Mouse (Mus musculus) hindbrain, postnatal 0 days (tissue): Measurements from ENCODE around the gene Fbxl12. TPM values are rescaled to one million over a fixed set of nuclear protein-coding genes. Genes with fewer than 3 reads are reported as not detected.

Source experiments
- ATAC-seq: fragments of 200-750 bp; cut with Nextera tagmentation; 2 replicates; pipeline ENCODE4 v1.8.0; 2017; ENCODE audit warnings: mild to moderate bottlenecking, moderate TSS enrichment, moderate library complexity
- DNase-seq: peaks from one replicate; pipeline ENCODE4 v3.0.0-alpha.2; 2015; ENCODE audit warnings: low spot score
- H3K27ac ChIP-seq: fragments of 300-500 bp; sonication (generic); 2 replicates; pipeline ENCODE4 v1.5.1; 2014; ENCODE audit warnings: mild to moderate bottlenecking
- H3K27me3 ChIP-seq: fragments of 300-500 bp; sonication (generic); 2 replicates; pipeline ENCODE4 v1.6.1; 2014; ENCODE audit warnings: low read length, mixed read lengths; ENCODE audit not compliant: insufficient read depth
- H3K36me3 ChIP-seq: fragments of 300-500 bp; sonication (generic); 2 replicates; pipeline ENCODE4 v1.6.1; 2014; ENCODE audit warnings: low read length, mixed read lengths; ENCODE audit not compliant: insufficient read depth
- H3K4me1 ChIP-seq: fragments of 300-500 bp; sonication (generic); 2 replicates; pipeline ENCODE4 v1.6.1; 2014; ENCODE audit warnings: antibody characterized with exemption, low read length, mixed read lengths; ENCODE audit not compliant: insufficient read depth
- H3K4me2 ChIP-seq: fragments of 300-500 bp; sonication (generic); 2 replicates; pipeline ENCODE4 v1.6.1; 2014; ENCODE audit warnings: low read depth, mild to moderate bottlenecking, low read length, moderate library complexity, mixed read lengths
- H3K4me3 ChIP-seq: fragments of 300-500 bp; sonication (generic); 2 replicates; pipeline ENCODE4 v1.5.1; 2014; ENCODE audit warnings: low read length
- H3K9ac ChIP-seq: fragments of 300-500 bp; sonication (generic); replicated peaks from 2 replicates; pipeline ENCODE4 v1.6.1; 2014; ENCODE audit warnings: mild to moderate bottlenecking, low read length, moderate library complexity, mixed read lengths
- H3K9me3 ChIP-seq: fragments of 300-500 bp; sonication (generic); 2 replicates; pipeline ENCODE4 v1.6.1; 2016; ENCODE audit warnings: low read length, mixed read lengths
- CTCF ChIP-seq: IDR thresholded peaks from 2 replicates; pipeline ENCODE4 v1.5.1; 2016; ENCODE audit warnings: antibody characterized with exemption, control low read depth, low read depth
- WGBS: fragments of 180-500 bp; shearing (Covaris S2); extraction: QIAGEN DNeasy Blood & Tissue Kit; methylation state at CpG from one replicate; pipeline ENCODE4 v1.1.7; 2014; 5-methylcytosine and 5-hydroxymethylcytosine counted together
- polyA plus RNA-seq: library from polyadenylated mRNA; unstranded; fragments of >200 nt; fragmentation: Nextera tagmentation; extraction: Ambion mirVana; gene quantifications from 2 replicates; pipeline ENCODE4 v1.2.1, GENCODE M21; 2015
- total RNA-seq: library from RNA; depleted of rRNA; stranded (reverse); fragments of >200 nt; gene quantifications from 2 replicates; pipeline ENCODE4 v1.2.3, GENCODE M21; 2014

Fbxl12 gene
- total and polyA plus RNA-seq, 2 experiments from 2014 or later = 11.4 to 18.8 TPM

- DNase-seq (peak; percentile 17), ATAC-seq (no peak)
- TF ChIP-seq CTCF = no peak
- 17% methylated on average over 8 of the region's 8 CpGs for WGBS
- H3K4me3 ChIP-seq = no peak overlapping the region
- no peak overlapping the region for H3K27ac ChIP-seq
- no peaks in the 10 kb centered on the region for H3K27me3 ChIP-seq
- H3K9ac ChIP-seq = no peak overlapping the region
- no peak overlapping the region for H3K4me2 ChIP-seq
- peaks cover 13% of the 10 kb centered on the region; the same call in 1 of the 2 replicates for H3K4me1 ChIP-seq
- H3K9me3 ChIP-seq = no peaks in the 10 kb centered on the region
- H3K36me3 ChIP-seq = peaks cover 18% of the 10 kb centered on the region; the same call in 1 of the 2 replicates
Measured at GRCm38 (mm10) chr9:20665925-20666324, 21.4 kb upstream of the Fbxl12 start.

GRCm38 (mm10) chr9:20664982-20665637 lies 20.5 kb upstream of the Fbxl12 start:
- DNase-seq (peak; percentile 24), ATAC-seq (no peak)
- Histone ChIP-seq H3K27me3 (no peaks in the 10 kb centered on the region), H3K4me3 (no peak overlapping the region), H3K4me1 (peaks cover 13% of the 10 kb centered on the region; the same call in 1 of the 2 replicates), H3K9me3 (no peaks in the 10 kb centered on the region), H3K9ac (no peak overlapping the region), H3K4me2 (no peak overlapping the region), H3K27ac (peak overlapping the region; percentile 74), H3K36me3 (peaks cover 18% of the 10 kb centered on the region; the same call in 1 of the 2 replicates)
- TF ChIP-seq CTCF = no peak
- WGBS = 69% methylated on average over 5 of the region's 5 CpGs

GRCm38 (mm10) chr9:20664366-20664765 lies 19.8 kb upstream of the Fbxl12 start:
- Histone ChIP-seq H3K27ac (peak overlapping the region; percentile 74), H3K9ac (0 out of 2 replicates have a peak overlapping the region, but pooled peaks have one; percentile 9), H3K4me3 (no peak overlapping the region), H3K36me3 (peaks cover 18% of the 10 kb centered on the region; the same call in 1 of the 2 replicates), H3K9me3 (no peaks in the 10 kb centered on the region), H3K4me2 (no peak overlapping the region), H3K4me1 (peaks cover 13% of the 10 kb centered on the region; the same call in 1 of the 2 replicates), H3K27me3 (no peaks in the 10 kb centered on the region)
- ATAC-seq (peak; percentile 43), DNase-seq (peak; percentile 68)
- no peak for TF ChIP-seq CTCF
- 39% methylated on average over 2 of the region's 2 CpGs for WGBS

- 49% methylated on average over 2 of the region's 2 CpGs for WGBS
- DNase-seq = peak; percentile 73
- Histone ChIP-seq H3K36me3 (peaks cover 18% of the 10 kb centered on the region; the same call in 1 of the 2 replicates), H3K27ac (peak overlapping the region; percentile 74), H3K4me1 (peaks cover 13% of the 10 kb centered on the region; the same call in 1 of the 2 replicates), H3K9ac (0 out of 2 replicates have a peak overlapping the region, but pooled peaks have one; percentile 9), H3K9me3 (no peaks in the 10 kb centered on the region), H3K4me2 (no peak overlapping the region), H3K4me3 (no peak overlapping the region), H3K27me3 (no peaks in the 10 kb centered on the region)
- ATAC-seq = peak; percentile 66
- no peak for TF ChIP-seq CTCF
Measured at GRCm38 (mm10) chr9:20663956-20664355, 19.4 kb upstream of the Fbxl12 start.

- H3K36me3 ChIP-seq = peaks cover 23% of the 10 kb centered on the region
- H3K9ac ChIP-seq = no peak overlapping the region
- peaks cover 13% of the 10 kb centered on the region; the same call in 1 of the 2 replicates for H3K4me1 ChIP-seq
- H3K9me3 ChIP-seq = no peaks in the 10 kb centered on the region
- 68% methylated on average over 8 of the region's 8 CpGs for WGBS
- no peak overlapping the region for H3K4me3 ChIP-seq
- ATAC-seq = no peak
- H3K27me3 ChIP-seq = no peaks in the 10 kb centered on the region
- peak overlapping the region; percentile 74 for H3K27ac ChIP-seq
- no peak for DNase-seq
- no peak for TF ChIP-seq CTCF
- H3K4me2 ChIP-seq = no peak overlapping the region
Measured at GRCm38 (mm10) chr9:20662874-20663273, 18.3 kb upstream of the Fbxl12 start.

GRCm38 (mm10) chr9:20662325-20662724 lies 17.8 kb upstream of the Fbxl12 start:
- TF ChIP-seq CTCF = peak; percentile 94
- H3K9ac ChIP-seq = no peak overlapping the region
- peak overlapping the region; percentile 26; the same call in 1 of the 2 replicates for H3K27ac ChIP-seq
- H3K4me1 ChIP-seq = peaks cover 13% of the 10 kb centered on the region; the same call in 1 of the 2 replicates
- DNase-seq = peak; percentile 89
- ATAC-seq = peak; percentile 38; the same call in 1 of the 2 replicates
- no peaks in the 10 kb centered on the region for H3K27me3 ChIP-seq
- H3K4me2 ChIP-seq = no peak overlapping the region
- WGBS = 54% methylated on average over 3 of the region's 3 CpGs
- no peak overlapping the region for H3K4me3 ChIP-seq
- H3K9me3 ChIP-seq = no peaks in the 10 kb centered on the region
- H3K36me3 ChIP-seq = peaks cover 28% of the 10 kb centered on the region

- H3K4me3 ChIP-seq = no peak overlapping the region
- H3K27ac ChIP-seq = no peak overlapping the region
- H3K9me3 ChIP-seq = no peaks in the 10 kb centered on the region
- DNase-seq (peak; percentile 27), ATAC-seq (no peak)
- no peak overlapping the region; the same call in 1 of the 2 replicates for H3K9ac ChIP-seq
- 60% methylated on average over 3 of the region's 3 CpGs for WGBS
- no peak overlapping the region for H3K4me2 ChIP-seq
- H3K4me1 ChIP-seq = peaks cover 11% of the 10 kb centered on the region
- H3K27me3 ChIP-seq = no peaks in the 10 kb centered on the region
- H3K36me3 ChIP-seq = peaks cover 30% of the 10 kb centered on the region
- no peak for TF ChIP-seq CTCF
Measured at GRCm38 (mm10) chr9:20657546-20657945, 13.0 kb upstream of the Fbxl12 start.
